Mouse (Mus musculus) CH12.LX (cell line): Measurements from ENCODE around the gene Gm20431. TPM values are rescaled to one million over a fixed set of nuclear protein-coding genes. Genes with fewer than 3 reads are reported as not detected.

Experiments
- DNase-seq: peaks from one replicate; pipeline ENCODE4 v3.0.0-alpha.2; 2013; ENCODE audit errors: extremely low read depth
- H3K27ac ChIP-seq: 2 replicates; pipeline ENCODE4 v1.5.1; 2012; ENCODE audit warnings: low read depth, mild to moderate bottlenecking, control low read depth, moderate library complexity; ENCODE audit not compliant: insufficient read depth
- H3K27me3 ChIP-seq: replicated peaks from 2 replicates; pipeline ENCODE3; 2012; ENCODE audit warnings: inconsistent platforms
- H3K36me3 ChIP-seq, 2 experiments: replicated peaks in 1 of 2; 2 replicates each; pipeline versions ENCODE3 to v1.6.1; 2012; ENCODE audit warnings: inconsistent platforms in 1 of 2, low read length in 1 of 2, mild to moderate bottlenecking in 1 of 2, mixed read lengths in 1 of 2, moderate library complexity in 1 of 2; ENCODE audit not compliant: control insufficient read depth in 1 of 2, insufficient read depth in 1 of 2
- H3K4me1 ChIP-seq, 2 experiments: 2 replicates each; pipeline ENCODE4 v1.6.1; 2012; ENCODE audit warnings: inconsistent platforms in 1 of 2, moderate library complexity in 1 of 2; ENCODE audit not compliant: insufficient read depth in 2 of 2, control insufficient read depth in 1 of 2
- H3K4me2 ChIP-seq: 2 replicates; pipeline ENCODE4 v1.6.1; 2012; ENCODE audit warnings: low read depth, mild to moderate bottlenecking, control low read depth; ENCODE audit not compliant: poor library complexity, insufficient read depth, severe bottlenecking
- H3K4me3 ChIP-seq, 3 experiments: fragments of 150-350 bp in 1 of 3; sonication (generic) in 1 of 3; replicated peaks in 1 of 3; 2 replicates each; pipeline versions ENCODE3 to v1.5.1; 2011 to 2012; ENCODE audit warnings: low read depth in 2 of 3, low read length in 2 of 3, mild to moderate bottlenecking in 2 of 3, moderate library complexity in 2 of 3, control low read depth in 1 of 3, improper control_type of control experiment in 1 of 3, inconsistent platforms in 1 of 3, mixed read lengths in 1 of 3; ENCODE audit not compliant: poor library complexity in 1 of 3
- H3K79me2 ChIP-seq: replicated peaks from 2 replicates; pipeline ENCODE4 v1.6.1; 2012; ENCODE audit warnings: mild to moderate bottlenecking, moderate library complexity; ENCODE audit not compliant: control insufficient read depth, poor library complexity, insufficient read depth, severe bottlenecking; ENCODE audit errors: extremely low read depth
- H3K9ac ChIP-seq: 2 replicates; pipeline ENCODE4 v1.6.1; 2012; ENCODE audit warnings: low read depth, mild to moderate bottlenecking, control low read depth, moderate library complexity; ENCODE audit not compliant: insufficient read depth
- H3K9me3 ChIP-seq: replicated peaks from 2 replicates; pipeline ENCODE3; 2012; ENCODE audit warnings: low read length, inconsistent platforms, mixed read lengths
- CHD1 ChIP-seq: IDR thresholded peaks from 2 replicates; pipeline ENCODE4 v1.6.1; 2012; ENCODE audit warnings: low read depth, low read length, improper control_type of control experiment, inconsistent platforms
- CHD2 ChIP-seq: IDR thresholded peaks from 2 replicates; pipeline ENCODE4 v1.6.1; 2011; ENCODE audit warnings: low read length, improper control_type of control experiment
- ELF1 ChIP-seq: IDR thresholded peaks from 2 replicates; pipeline ENCODE4 v1.6.1; 2014; ENCODE audit warnings: low read depth, mild to moderate bottlenecking, inconsistent platforms, low read length, improper control_type of control experiment
- HCFC1 ChIP-seq: IDR thresholded peaks from 2 replicates; pipeline ENCODE4 v1.6.1; 2012; ENCODE audit warnings: low read depth, mild to moderate bottlenecking, inconsistent platforms, low read length, improper control_type of control experiment
- IRF4 ChIP-seq: IDR thresholded peaks from 2 replicates; pipeline ENCODE4 v1.6.1; 2014; ENCODE audit warnings: low read depth, mild to moderate bottlenecking, inconsistent platforms, low read length, improper control_type of control experiment
- MAZ ChIP-seq: IDR thresholded peaks from 2 replicates; pipeline ENCODE4 v1.6.1; 2012; ENCODE audit warnings: low read depth, mild to moderate bottlenecking, inconsistent platforms, low read length, improper control_type of control experiment, moderate library complexity
- MEF2A ChIP-seq: IDR thresholded peaks from 2 replicates; pipeline ENCODE4 v1.6.1; 2014; ENCODE audit warnings: low read depth, mild to moderate bottlenecking, inconsistent platforms, low read length, improper control_type of control experiment, borderline replicate concordance
- MXI1 ChIP-seq: IDR thresholded peaks from 2 replicates; pipeline ENCODE4 v1.6.1; 2011; ENCODE audit warnings: mild to moderate bottlenecking, low read depth, low read length, improper control_type of control experiment
- POLR2A ChIP-seq: IDR thresholded peaks from 2 replicates; pipeline ENCODE4 v1.6.1; 2011; ENCODE audit warnings: low read depth, mild to moderate bottlenecking, improper control_type of control experiment, low read length
- SIN3A ChIP-seq: IDR thresholded peaks from 2 replicates; pipeline ENCODE4 v1.6.1; 2012; ENCODE audit warnings: low read length, improper control_type of control experiment, inconsistent platforms
- dilution Hi-C: fragments of 300-500 bp; cut with MboI; formaldehyde crosslinking; loops from 2 replicates; pipeline ENCODE4 v1.14.3; 2020; ENCODE audit warnings: low sequenced_read_pairs; ENCODE audit not compliant: extremely low pct_unique_long_range_greater_than_20kb, extremely low pct_ligation_motif_present
- in situ Hi-C: fragments of 300-500 bp; cut with MboI; formaldehyde crosslinking; loops from 3 replicates; pipeline ENCODE4 v1.14.3; 2019; ENCODE audit warnings: low sequenced_read_pairs, low pct_ligation_motif_present, low pct_unique_long_range_greater_than_20kb, mixed read lengths
- polyA plus RNA-seq: library from polyadenylated mRNA; unstranded; fragments of >175 nt; gene quantifications from 2 replicates; pipeline ENCODE4 v1.2.1, GENCODE M21; 2012; ENCODE audit warnings: low read depth; ENCODE audit not compliant: insufficient read length
- total RNA-seq, 2 experiments: library from RNA; depleted of rRNA; stranded (reverse); fragments of 300-350 nt in 1 of 2; fragments of >200 nt in 1 of 2; gene quantifications; 2 replicates each; pipeline ENCODE4 v1.2.3; 2012 to 2014

Gm20431 gene
- total and polyA plus RNA-seq, 3 experiments = 2.4 to 15.0 TPM; not detected in 1

- TF ChIP-seq HCFC1 = no peak
- TF ChIP-seq CHD1 = 0 out of 2 replicates have a peak, but pooled peaks have one; percentile 31
- peak overlapping the region; percentile 97 for H3K9ac ChIP-seq
- H3K4me2 ChIP-seq = peak overlapping the region; percentile 82
- no peaks in the 10 kb centered on the region for H3K27me3 ChIP-seq
- no peaks in the 10 kb centered on the region for H3K9me3 ChIP-seq
- H3K4me3 ChIP-seq = peak overlapping the region; percentile 61 to 86 (median 71)
- dilution Hi-C loops (no loop called here), in situ Hi-C loops (no loop called here)
- H3K36me3 ChIP-seq = peaks cover 24 to 38% of the 10 kb centered on the region in 2 experiments
- peaks cover 38 to 66% of the 10 kb centered on the region in 2 experiments for H3K4me1 ChIP-seq
- DNase-seq = no peak
- H3K79me2 ChIP-seq = peaks cover 61% of the 10 kb centered on the region
- H3K27ac ChIP-seq = peak overlapping the region; percentile 36
These were observed 30.9 kb downstream of the Gm20431 start for GRCm38 (mm10) chr2:167630421-167630820.

- H3K9ac ChIP-seq = peak overlapping the region; percentile 97; the same call in 1 of the 2 replicates
- peaks cover 68% of the 10 kb centered on the region for H3K79me2 ChIP-seq
- H3K4me3 ChIP-seq = peak overlapping the region in 2 of 3 experiments; percentile 6 to 61
- H3K4me1 ChIP-seq = peaks cover 38 to 69% of the 10 kb centered on the region in 2 experiments
- H3K9me3 ChIP-seq = no peaks in the 10 kb centered on the region
- no peaks in the 10 kb centered on the region for H3K27me3 ChIP-seq
- dilution Hi-C loops = no loop called here
- H3K36me3 ChIP-seq = peaks cover 24 to 45% of the 10 kb centered on the region in 2 experiments
- H3K4me2 ChIP-seq = peak overlapping the region; percentile 82
- in situ Hi-C loops = no loop called here
- H3K27ac ChIP-seq = peak overlapping the region; percentile 36; the same call in 1 of the 2 replicates
- no peak for DNase-seq
- TF ChIP-seq MEF2A (no peak), IRF4 (0 out of 2 replicates have a peak, but pooled peaks have one; percentile 27), CHD2 (no peak), MXI1 (0 out of 2 replicates have a peak, but pooled peaks have one; percentile 51), MAZ (peak; percentile 79), SIN3A (peak; percentile 25; the same call in 1 of the 2 replicates), ELF1 (peak; percentile 67)
These were observed 31.6 kb downstream of the Gm20431 start for GRCm38 (mm10) chr2:167629665-167630209.

GRCm38 (mm10) chr2:167628872-167629271 lies 32.4 kb downstream of the Gm20431 start:
- no peak for TF ChIP-seq POLR2A
- Histone ChIP-seq H3K27ac (no peak overlapping the region), H3K36me3 (peaks cover 24 to 49% of the 10 kb centered on the region in 2 experiments), H3K79me2 (peaks cover 72% of the 10 kb centered on the region), H3K9me3 (no peaks in the 10 kb centered on the region), H3K4me1 (peaks cover 38 to 65% of the 10 kb centered on the region in 2 experiments), H3K4me2 (no peak overlapping the region), H3K9ac (no peak overlapping the region), H3K27me3 (no peaks in the 10 kb centered on the region), H3K4me3 (no peak overlapping the region)
- in situ Hi-C loops (no loop called here), dilution Hi-C loops (no loop called here)
- DNase-seq = no peak
